Mouse (Mus musculus): Measurements from ENCODE around the gene Aatf.

The Aatf gene

DNA sequence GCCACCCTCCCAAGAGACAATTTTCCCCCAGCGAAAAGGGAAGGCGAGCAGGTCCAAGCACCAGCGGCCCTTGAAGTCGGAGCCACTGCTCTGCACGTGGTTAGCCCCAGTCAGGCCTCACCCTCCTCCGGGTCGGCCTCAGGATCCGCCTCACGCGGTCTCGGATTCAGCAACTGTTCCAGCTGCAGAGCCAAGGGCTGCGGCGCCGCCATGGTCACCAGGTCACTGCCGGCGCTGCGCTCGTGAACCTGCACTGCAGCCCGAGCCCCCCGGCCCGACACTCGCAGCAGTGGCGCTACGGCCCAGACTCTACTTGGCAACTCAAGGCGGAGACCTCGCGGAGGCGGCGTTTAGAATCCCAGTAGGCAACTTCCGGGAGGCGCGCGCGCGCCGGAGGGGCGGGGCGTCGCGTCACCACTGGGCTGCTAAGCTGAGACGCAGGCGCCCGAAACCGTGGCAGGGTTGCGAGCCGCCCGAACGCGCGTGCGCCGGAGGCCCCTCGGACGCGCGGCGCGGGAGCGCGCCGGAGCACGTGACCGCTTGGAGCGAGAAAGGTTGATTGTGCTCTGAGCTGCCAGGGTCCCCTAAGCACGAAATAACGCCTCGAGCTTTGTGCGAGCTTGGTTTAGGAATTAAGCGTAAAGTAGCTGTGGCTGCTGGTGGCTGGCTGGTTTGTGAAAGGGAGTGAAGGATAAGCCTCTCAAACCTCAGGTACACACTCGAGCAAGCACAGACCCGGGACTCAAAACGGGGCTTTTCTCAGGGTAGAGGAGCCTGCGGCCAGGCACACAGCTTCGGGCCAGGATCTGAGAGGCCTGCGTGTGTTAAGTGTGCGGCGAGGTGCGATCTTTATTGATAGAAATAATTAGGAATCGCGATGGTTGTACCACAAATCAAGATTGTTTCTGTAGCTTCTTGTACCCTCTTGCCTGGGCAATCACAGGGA lies at the start of gene Aatf:
Gene Aatf (minus strand): TSS at position 352 of the 946 bp plus-strand sequence.
- peak; percentile 91 to 94 for DNase-seq (ENCODE audit: low spot score in 2 of 2)

DNA sequence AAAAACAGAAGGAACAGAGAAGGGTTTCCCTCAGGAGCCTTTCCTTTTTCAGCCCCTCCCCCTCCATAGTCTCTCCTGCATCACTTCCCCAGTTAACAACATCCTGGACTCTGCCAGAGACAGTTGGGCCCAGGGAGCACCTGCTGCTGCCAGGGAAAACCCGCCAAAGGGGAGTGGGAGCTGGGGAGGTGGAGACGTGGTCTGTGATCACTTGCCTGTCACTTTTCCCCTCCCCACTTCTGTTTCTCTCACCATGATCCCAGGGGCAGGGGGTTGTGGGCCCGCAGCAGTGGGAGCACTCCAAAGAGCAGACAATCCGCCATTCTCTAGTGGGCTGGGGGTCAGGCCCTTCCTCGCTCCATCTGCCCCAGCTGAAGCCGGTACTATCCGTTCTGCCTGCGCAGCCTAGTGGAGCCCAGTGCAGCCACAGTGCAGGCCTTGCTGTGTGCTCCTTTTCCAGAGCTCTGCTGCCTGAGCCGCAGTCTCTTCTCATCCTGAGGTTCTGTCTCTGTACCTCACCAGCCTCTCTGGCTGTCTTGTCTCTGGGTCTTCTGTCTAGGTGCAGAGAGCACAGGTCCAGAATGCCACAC lies 49.5 kb upstream of the Aatf start:
- DNase-seq (ENCODE audit: low spot score in 2 of 2), result no peak

DNA sequence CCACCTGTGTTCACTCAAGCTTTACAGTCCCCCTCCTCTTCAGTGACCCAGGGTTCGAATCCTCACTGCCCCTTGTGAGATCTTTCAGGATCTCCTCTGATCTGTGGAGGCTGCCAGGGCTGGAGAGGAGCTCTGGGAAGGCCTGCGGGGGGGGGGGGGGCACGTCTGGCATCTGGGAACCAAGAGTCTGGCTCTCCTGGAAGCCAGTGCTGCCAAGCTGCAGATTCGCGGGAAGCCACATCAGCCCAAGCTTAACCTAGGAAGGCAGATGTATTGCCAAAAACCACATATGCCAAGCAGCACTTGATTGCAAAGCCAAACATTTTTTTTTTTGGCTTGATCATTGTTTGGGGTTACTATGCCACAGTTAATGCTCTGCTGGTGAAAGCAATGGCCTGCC lies 48.2 kb upstream of the Aatf start:
- no peak for DNase-seq (ENCODE audit: low spot score in 2 of 2)

- DNase-seq (ENCODE audit: low spot score in 2 of 2), result no peak
Observed at GRCm38 (mm10) chr11:84553821-84554450, 40.6 kb upstream of the Aatf start.

DNA sequence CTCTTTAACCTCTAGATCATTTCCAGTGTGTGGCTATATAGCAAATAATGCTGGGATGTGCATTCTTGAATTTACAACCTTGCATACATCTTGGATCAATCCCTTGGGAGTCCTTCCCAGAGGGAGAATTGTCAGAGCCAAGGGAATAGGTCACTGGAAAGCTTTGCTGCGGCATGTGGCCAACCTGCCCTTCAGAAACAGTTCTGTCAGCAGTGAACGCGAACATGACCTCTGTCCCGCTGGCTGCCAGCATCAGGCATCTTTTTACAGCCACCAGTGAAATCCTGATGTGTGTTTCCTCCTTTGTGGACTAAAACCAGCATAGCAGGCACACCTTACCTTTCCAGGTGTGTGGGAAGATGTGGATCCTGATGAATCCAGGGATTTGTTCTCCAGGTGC lies 38.0 kb upstream of the Aatf start:
- DNase-seq (ENCODE audit: low spot score in 2 of 2), result no peak

GRCm38 (mm10) chr11:84549258-84549791 lies 36.0 kb upstream of the Aatf start:
- DNase-seq (ENCODE audit: low spot score in 2 of 2), result no peak

DNA sequence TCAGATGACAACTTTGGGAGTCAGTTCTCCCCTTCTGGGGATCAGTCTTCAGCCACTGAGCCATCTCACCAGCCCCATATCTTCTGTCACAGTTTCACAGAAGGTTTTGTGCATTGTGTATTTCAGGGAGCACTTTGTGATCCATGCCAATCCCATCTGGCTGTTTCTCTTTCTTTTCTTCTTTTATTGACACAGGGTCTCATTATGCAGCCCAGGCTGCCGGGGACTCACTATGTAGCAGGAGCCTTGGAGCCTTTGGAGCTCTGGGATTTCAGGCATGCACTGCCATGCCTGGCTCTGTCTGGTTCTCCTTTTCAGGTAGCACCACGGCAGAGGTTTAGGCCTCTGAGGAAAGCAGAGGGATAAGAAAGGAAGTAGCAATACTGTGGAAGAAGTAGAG lies 35.0 kb upstream of the Aatf start:
- no peak for DNase-seq (ENCODE audit: low spot score in 2 of 2)

DNA sequence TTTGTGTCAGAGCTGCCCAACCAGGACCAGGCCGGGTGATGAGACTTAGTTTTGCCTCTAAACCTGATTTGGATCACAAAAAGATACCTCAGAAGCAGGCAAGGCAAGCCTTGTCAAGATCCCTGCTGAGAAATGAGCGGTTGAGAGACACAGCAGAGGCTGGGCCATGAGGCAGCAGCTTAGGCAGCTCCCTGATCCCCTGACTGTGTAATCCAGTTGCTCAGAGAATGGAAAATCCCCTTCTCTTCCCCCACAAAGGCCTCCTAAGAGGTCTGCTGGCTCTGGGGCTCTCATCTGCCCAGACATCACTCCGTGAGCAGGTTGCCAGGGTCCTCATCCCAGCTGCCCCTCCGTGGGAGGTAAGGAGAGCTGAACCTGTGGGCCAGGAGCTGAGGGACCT lies 26.7 kb upstream of the Aatf start:
- DNase-seq (ENCODE audit: low spot score in 2 of 2), result no peak

DNA sequence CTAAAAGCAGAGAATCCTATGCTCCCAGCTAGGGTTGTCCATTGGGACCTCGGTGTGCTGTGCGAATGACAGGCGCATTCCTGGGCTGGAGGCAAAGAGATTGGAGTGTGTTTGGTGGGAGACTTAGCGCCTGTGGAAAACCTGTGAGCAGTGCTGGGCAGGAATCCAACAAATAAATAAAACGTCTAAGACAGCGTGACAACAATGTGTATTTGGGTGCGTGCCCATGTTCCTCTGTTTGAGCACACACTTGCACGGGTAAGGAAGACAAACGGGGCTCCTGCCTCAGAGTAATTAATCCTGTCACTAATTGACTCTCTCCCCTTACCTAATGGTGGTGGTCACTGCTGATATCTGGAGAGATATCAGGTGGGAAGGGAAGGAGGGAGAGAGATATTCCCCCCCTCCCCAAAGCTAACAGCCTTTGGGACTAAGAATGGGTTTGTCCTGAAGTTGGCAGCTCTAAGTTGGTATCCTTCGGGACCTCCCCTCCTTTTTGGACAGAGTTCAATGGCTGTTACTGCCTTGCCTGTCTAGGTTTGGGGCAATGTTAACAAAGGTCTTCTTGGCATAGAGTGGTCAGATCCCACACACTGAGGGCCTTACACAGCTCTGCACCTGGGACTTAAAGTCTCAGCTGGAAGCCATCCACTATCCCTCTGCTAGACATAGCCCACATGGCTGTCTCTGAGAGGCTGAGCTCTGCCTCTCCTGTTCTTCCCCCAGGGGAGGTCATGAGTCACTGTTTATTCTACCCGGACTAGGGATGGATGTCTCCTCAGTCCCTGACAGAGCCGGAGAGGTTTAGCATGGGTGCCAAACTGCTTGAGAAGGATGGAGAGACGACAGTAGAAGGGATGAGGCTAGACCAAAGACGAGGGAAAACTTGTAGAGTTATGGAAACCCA lies 16.7 kb upstream of the Aatf start:
- no peak for DNase-seq (ENCODE audit: low spot score in 2 of 2)

- DNase-seq (ENCODE audit: low spot score in 2 of 2), result no peak
Observed at GRCm38 (mm10) chr11:84529143-84529755, 15.9 kb upstream of the Aatf start.

GRCm38 (mm10) chr11:84526976-84527860 lies 13.9 kb upstream of the Aatf start:
- DNase-seq (ENCODE audit: low spot score in 2 of 2), result no peak

- no peak for DNase-seq (ENCODE audit: low spot score in 2 of 2)
Observed at GRCm38 (mm10) chr11:84526451-84526850, 13.1 kb upstream of the Aatf start.

- DNase-seq (ENCODE audit: low spot score in 2 of 2), result no peak
Observed at GRCm38 (mm10) chr11:84525421-84526274, 12.3 kb upstream of the Aatf start, which contains the start of gene Lhx1. TSS of gene Lhx1 (minus strand) at chr11:84525535.

- DNase-seq (ENCODE audit: low spot score in 2 of 2), result no peak
Observed at GRCm38 (mm10) chr11:84524511-84525270, 11.4 kb upstream of the Aatf start.

GRCm38 (mm10) chr11:84523841-84524510 lies 10.7 kb upstream of the Aatf start:
- no peak for DNase-seq (ENCODE audit: low spot score in 2 of 2)

DNA sequence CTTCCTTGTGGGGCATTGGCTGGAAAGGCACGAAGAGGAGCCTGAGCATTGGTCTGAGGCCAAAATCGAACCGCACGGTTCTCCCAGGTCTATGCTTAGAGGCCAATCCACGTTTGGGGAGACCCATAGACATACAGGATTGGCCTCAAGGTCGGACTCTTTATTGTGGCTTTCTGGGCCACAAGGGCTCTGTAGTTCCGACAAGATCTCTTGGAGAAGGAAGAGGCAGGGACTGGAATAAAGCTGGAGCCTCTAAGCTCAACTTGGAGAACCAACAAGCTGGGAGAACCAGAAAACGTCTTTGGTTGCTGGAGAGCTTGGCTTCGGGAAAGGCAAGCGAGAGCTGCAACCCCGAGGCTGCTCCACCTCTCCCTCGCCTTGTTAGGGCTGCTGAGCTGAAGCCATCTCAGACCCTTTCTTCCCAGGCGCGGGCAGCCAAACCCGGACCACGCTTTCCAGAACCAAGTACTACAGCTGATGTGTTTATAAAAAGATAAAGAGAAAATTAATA lies 10.1 kb upstream of the Aatf start:
- no peak for DNase-seq (ENCODE audit: low spot score in 2 of 2)

DNA sequence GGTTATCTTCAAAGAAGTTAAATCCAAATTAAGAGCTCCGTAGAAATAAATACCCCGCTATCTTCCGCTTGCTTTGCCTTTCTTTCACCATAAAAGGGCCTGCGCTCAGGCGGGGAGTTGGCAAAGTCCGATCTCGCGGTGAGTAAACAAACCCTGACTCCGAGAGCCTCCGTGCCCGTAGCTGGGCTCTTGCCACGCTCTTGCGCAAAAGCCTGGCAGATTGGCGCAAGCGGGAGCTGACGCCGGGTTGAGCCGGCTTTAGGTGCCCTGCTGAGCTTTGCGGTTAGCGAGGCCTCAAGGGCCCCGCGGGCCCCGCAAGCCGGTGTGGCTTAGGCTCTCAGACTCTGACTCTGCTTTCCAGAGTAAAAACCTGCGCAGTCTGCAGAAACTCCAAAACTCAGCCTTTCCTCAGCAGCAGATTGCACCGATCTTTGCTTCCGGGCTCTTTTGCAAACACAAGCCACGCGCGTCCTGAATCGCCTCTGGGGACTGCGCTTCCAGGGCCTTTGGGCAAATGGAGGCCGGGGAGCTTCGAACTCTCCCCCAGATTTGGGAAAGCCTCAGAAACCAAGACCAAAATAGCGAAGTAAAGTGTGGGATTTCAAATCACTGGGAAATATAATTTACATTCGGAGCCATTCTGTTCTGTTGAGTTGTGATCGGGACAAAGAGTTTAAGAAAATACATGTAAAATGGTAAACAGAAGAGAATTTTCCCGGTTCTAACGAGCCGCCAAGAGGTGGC lies 9.4 kb upstream of the Aatf start:
- no peak for DNase-seq (ENCODE audit: low spot score in 2 of 2)
